Mouse (Mus musculus): Measurements from ENCODE around the gene Actr1a. TPM values are rescaled to one million over a fixed set of nuclear protein-coding genes. Genes with fewer than 3 reads are reported as not detected.

Actr1a gene
- total RNA-seq, 2 experiments from 2014 or later: 179 to 184 TPM

DNA sequence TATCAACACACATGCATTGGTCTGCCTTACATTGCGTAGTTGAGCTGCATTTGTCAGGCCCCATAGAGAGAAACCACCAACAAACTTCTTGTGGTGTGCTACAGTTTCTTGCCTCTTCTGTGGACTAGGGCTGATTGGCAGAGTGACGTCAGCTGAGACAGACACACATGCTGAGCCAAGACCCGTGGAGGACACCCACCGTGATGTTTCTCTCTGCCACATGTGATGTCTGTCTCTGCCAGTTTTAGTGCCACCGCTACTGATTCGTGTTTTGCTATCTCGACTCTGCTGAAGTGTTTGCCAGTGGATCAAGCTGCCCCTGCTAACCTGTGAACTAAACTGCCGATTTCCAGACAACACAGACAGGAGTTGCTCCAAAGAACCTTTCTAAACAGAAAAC, 33.4 kb downstream of the Actr1a start:
- H3K4me3 ChIP-seq: no peak overlapping the region
- no peak for DNase-seq (ENCODE audit: low spot score in 2 of 2)
- no peak overlapping the region for H3K27ac ChIP-seq
- TF ChIP-seq CTCF (conservative IDR thresholded peaks at IDR 0.05): no peak

DNA sequence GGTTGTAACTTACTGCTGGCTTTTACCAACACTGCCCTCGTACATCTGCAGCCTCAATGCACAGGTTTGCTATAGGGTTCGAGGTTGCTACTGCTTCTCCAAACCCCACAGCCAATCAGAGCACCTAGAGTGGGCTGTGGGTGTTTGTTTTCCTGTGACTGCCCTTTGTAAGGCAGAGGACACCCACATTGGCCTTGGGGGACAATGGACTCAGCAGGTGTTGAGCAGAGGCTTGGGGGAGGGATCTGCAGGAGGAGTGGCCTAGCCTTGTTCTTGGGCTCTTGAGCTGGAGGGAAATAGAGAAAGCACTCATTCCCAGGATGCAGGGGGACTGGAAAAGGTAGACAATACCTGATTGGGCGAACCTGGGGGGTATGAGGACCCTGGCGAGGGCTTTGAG, 37.2 kb downstream of the Actr1a start:
- no peak for DNase-seq (ENCODE audit: low spot score in 2 of 2)

DNA sequence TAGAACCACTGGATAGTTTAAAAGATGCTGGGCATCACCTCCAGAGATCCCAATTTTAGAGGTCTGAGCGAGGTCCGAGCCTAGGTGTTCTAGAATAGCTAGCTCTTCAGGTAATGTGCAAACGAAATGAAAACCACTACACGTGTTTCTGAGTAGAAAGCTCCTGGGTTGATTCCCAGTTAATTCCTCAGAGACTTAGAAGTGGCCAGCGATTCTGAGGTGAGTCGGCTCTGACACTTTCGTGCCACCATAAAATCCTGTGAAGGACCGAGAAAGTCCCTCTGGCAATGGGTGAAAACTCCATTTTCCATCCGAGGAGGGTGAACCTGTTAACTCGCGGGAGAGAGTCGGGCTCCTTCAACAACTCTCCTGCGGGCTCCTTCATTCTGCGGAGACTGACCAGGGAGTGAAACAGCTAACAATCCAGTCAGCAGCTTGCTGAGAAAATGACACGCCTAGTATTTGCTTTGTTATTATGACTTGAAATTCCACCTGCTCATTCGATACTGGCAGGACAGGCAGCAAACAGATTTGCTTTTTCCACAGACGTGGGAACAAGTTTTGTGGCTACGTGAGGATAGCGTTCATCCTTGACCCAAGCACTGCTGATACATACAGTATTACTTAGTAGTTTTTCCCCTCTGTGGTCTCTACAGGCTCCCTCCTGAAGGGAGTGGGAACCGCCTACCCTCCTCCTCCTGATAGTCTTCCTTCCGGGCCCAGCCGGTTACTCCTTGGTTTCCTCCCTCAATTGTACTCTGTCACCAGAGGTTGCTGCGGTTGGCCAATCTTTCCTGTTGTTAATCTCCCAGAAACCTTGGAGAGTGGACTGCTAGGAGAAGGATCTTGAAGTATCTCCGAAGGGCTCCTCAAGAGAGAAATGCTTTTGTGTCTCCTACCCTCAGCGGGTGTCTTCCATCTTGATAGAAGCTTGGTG, 37.9 kb downstream of the Actr1a start:
- Histone ChIP-seq H3K27ac (peak overlapping the region; percentile 95), H3K4me3 (peak overlapping the region; percentile 97)
- DNase-seq (ENCODE audit: low spot score in 2 of 2): no peak
- no peak for TF ChIP-seq CTCF (conservative IDR thresholded peaks at IDR 0.05)

More for the DNA sequence above, 37.2 kb downstream of the Actr1a start:
- no peak overlapping the region for H3K4me3 ChIP-seq
- no peak overlapping the region for H3K27ac ChIP-seq
- no peak for TF ChIP-seq CTCF (conservative IDR thresholded peaks at IDR 0.05)

DNA sequence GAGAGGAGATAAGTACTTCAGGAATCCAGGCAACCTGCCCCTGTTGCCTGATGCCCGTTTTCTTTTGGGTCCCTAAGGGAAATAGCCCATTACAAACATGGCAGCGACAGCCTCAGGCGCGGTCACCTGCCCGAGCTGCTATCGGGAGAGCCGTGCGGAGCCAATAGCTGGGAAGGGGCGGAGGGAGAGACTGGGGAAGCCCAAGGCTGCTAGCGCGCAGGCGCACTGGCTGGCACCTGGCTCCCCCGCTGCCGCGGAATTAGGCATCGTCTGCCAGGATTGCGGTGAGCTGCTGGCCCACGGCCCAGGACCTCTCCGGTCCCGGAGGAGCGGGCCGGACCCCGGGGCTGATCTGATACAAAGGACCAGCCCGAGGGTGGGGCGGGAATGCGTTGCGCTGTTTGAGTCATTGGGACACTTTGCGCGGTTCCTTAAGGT, 38.8 kb downstream of the Actr1a start:
- TF ChIP-seq CTCF (conservative IDR thresholded peaks at IDR 0.05): no peak
- DNase-seq (ENCODE audit: low spot score in 2 of 2): peak; percentile 92 to 94
- H3K4me3 ChIP-seq: peak overlapping the region; percentile 97
- peak overlapping the region; percentile 95 for H3K27ac ChIP-seq

DNA sequence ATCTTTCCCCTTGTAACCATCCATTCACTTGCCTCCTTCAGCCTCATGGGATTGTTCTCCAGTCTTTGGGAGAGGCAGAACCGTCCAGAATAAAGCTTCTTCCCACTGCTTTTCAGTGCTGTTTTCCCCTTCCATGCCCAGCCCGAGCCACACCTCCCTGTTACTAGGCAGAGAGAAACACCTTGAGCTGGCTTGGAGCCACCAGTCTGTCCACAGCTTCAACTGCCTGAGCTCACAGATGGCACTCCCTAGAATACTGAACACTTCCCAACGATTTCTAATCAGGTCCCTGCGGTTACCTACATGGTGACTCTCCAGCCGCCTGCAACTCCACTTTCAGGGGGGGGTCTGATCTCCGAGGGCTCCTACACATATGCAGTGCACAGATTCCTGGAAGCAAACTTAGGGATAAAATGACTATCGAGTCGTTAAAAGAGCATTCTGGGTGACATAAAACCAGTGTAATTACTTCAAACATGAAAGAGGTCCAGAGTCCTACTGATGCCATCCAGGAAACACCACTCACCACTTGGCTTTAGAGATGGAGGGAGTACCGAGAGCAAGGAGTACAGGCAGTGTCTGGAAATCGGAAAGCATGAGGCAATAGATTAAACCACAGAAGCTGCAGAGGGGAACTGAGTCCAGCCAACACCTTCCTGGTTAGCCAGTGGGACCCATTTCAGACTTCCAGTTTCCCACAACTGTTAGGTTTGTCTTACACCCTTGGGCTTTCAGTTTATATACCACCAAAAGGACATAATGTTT, 45.2 kb downstream of the Actr1a start, which contains the start of gene 2310034G01Rik:
2310034G01Rik (minus strand) TSS at position 135 of the 765 bp plus-strand sequence.
- no peak for TF ChIP-seq CTCF (conservative IDR thresholded peaks at IDR 0.05)
- no peak for DNase-seq (ENCODE audit: low spot score in 2 of 2)
- Histone ChIP-seq H3K4me3 (peak within 1 kb of the TSS; percentile 80), H3K27ac (peak within 1 kb of the TSS; percentile 98)

DNA sequence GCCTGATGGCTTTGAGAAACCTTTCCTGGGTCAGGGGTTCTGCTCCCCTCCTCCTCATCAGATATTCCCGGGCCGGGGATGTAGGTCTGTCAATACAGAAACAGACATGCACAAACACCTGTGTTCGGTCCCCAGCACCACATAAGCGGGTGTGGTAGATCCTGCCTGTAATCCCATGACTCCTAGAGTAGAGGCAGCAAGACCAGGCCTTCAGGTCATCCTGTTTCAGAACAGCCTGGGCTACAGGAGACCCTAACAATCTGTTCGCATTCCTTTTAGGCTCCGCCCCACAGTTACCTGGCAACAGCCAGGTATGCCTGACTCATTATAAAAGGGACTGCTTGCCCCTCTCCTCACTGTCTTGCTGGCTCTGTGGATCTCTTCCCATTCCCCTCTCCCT, 46.0 kb downstream of the Actr1a start:
- Histone ChIP-seq H3K27ac (peak overlapping the region; percentile 98), H3K4me3 (peak overlapping the region; percentile 80)
- no peak for TF ChIP-seq CTCF (conservative IDR thresholded peaks at IDR 0.05)
- DNase-seq (ENCODE audit: low spot score in 2 of 2): no peak

DNA sequence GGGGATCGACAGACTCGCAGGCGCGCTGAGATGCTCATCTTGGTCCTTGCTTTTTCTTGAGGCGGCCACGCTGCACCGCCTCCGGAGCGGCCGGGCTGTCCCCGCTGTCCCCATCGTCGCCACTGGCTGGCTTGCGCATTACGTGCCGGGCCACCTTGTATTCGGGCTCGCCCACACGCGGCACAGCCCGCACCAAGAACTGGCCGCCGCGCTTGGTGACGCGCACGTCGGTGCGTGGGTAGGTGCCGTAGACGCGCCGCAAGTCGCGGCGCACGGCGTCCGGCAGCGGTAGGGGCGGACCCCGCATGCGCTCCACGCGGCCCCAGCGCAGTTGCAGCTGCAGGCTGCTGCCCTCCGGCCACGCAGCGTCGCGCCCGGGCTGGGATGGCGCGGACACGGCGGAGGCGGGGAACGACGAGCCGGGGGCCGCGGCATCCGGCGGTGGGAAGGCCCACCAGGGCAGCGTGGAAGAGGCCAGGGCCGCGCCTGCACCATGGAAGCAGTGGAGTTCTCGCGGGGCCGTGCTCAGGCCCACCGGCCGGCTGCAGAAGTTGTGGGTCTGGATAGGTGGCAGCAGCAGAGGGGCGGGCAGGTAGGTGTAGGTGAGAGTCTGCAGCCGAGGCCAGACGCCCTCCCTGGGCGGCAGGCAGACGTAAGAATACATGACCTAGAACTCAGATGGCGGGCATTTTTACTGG, 46.6 kb downstream of the Actr1a start:
- no peak; the same call in 1 of the 2 replicates for TF ChIP-seq CTCF (conservative IDR thresholded peaks at IDR 0.05)
- H3K4me3 ChIP-seq: peak overlapping the region; percentile 80
- peak; percentile 90 to 93 for DNase-seq (ENCODE audit: low spot score in 2 of 2)
- H3K27ac ChIP-seq: peak overlapping the region; percentile 98

DNA sequence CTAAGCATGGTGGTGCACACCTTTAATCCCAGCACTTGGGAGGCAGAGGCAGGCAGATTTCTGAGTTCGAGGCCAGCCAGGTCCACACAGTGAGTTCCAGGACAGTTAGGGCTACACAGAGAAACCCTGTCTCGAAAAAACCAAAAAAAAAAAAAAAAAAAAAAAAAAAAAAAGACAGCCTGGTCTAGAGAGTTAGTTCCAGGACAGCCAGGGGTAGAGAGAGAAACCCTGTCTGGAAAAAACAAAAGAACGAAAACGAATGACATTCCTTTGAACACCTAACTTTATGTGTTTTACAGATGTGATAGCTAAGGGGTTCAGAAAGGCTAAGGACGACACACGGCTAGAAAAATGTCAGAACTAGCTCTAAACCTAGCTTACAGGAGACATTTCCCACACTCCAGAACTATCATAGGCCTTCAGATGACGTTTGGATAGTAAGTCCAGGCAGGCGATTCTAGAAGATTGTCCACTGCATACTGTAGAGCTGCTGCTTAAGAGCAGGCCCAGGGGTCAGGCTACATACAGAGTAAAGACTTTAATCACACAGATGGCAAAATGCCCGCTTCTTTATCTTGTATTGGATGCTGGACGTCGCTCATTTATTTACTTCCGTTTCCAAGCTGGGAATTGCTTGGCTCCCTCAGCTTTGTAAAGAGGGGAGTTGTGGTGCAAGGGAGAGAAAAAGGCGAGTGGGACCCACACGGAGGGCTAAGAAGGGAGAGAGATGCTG, 47.4 kb downstream of the Actr1a start:
- TF ChIP-seq CTCF (conservative IDR thresholded peaks at IDR 0.05): no peak
- peak overlapping the region; percentile 98 for H3K27ac ChIP-seq
- H3K4me3 ChIP-seq: peak overlapping the region; percentile 80
- DNase-seq (ENCODE audit: low spot score in 2 of 2): no peak

DNA sequence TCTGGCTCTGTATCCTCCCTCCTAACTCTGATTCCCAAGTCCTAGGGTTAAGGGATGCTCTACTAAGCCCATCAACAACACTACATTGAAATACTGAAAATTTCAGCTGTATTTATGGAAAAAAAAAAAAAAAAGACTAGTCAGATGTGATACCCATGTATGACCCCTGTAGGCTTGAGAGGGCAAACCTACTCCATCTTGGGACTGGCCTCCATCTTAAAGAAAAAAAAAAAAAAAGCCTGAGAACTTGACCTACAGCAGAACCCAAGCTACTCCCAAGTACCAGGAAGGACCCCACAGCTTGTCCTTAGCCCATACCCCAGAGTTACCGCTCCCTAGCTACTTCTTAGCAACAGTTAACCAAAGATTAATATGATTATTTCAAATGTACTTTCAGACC, 48.4 kb downstream of the Actr1a start:
- no peak for DNase-seq (ENCODE audit: low spot score in 2 of 2)
- Histone ChIP-seq H3K4me3 (no peak overlapping the region), H3K27ac (no peak overlapping the region)
- no peak for TF ChIP-seq CTCF (conservative IDR thresholded peaks at IDR 0.05)

DNA sequence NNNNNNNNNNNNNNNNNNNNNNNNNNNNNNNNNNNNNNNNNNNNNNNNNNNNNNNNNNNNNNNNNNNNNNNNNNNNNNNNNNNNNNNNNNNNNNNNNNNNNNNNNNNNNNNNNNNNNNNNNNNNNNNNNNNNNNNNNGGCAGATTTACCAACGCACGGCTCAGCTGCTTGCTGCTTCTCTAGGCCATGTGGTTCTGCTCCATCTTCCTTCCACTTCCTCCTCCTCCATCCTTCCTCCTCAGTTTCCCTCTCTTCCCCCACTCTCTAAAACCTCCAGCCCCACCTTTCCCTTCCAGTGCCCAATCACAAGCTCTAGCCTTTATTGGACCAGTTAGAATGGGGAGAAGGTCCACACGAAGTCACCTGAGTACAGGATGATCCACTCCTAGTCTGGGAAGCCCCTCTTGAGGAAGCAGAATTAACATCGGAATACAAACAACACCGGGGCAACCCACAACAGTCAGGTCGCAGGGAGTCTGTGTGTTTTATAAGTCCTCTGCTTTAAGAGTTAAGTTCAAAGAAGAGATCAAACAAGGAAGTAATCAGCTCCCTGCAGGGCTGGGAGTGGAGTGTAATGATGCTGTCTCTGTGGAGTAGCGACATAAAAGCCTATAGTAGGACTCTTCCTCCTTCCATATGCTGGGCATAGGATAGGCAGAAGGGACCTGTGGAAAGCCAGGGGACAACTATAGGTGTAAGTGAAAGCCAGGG, 50.7 kb downstream of the Actr1a start:
- no peak for TF ChIP-seq CTCF (conservative IDR thresholded peaks at IDR 0.05)
- Histone ChIP-seq H3K27ac (no peak overlapping the region), H3K4me3 (no peak overlapping the region)
- no peak for DNase-seq (ENCODE audit: low spot score in 2 of 2)

DNA sequence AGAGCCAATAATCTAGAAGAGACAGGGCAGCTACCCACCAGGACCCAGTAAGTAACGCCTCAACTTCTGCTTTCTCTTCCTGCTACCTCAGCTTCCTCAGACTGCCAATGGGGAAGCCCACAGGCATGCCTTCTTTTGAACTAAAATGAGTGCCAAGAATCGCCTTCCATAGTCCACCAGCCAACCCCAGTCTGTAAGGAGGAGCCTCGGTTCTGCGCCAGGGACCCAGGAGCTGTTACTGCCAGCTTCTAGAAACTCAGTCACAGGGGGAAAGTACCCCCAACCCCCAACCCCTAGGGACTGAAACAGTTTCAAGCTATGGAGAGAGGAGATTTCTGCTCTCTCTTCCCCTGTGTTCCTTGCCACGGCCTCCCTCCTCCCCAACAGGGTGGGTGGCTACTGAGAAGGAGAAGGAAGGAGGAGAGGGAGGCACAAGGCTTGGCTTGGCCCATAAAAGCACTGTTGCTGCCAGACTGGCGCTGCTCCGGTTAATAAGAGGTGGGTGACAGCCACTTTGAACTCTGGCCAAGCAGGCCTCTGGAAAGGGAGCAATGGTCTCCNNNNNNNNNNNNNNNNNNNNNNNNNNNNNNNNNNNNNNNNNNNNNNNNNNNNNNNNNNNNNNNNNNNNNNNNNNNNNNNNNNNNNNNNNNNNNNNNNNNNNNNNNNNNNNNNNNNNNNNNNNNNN, 56.1 kb downstream of the Actr1a start:
- no peak for TF ChIP-seq CTCF (conservative IDR thresholded peaks at IDR 0.05)
- no peak for DNase-seq (ENCODE audit: low spot score in 2 of 2)
- peak overlapping the region; percentile 70 for H3K27ac ChIP-seq
- peak overlapping the region; percentile 97 for H3K4me3 ChIP-seq

Data from layer of hippocampus, adult 2 months (tissue).